Mouse (Mus musculus): Measurements from ENCODE around the gene Pef1.
A peak's percentile ranks its signal among the peaks of the same experiment; 100 is the strongest.

Gene Pef1

DNA sequence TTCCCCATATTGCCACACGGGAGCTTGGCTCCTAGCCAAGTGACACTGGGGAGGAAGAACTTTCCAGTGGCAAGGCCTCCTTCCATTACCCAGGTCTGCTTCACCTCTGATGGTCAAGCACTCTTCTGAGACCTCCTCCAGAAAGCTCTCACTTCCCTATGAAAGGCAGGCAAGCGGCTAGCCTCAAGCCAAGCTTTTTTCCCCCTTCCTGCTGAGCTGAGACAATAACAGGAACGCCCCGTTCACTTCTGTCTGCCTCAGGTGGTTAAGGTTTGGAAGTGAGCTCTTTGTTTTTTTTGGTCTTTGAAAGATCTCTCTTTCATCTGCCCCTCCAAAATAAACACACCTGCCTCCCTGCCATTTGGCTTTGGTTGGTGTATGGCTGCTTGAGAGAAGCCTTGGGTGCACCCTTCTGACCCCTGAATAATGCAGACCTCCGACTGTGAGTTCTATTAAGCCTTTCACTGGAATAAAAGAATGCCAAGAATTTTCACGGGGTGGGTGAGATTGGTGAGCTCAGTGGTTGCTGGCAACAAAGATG lies at the start of gene Pef1:
Pef1 (plus strand) TSS at position 448 of the 541 bp plus-strand sequence.
- peak; percentile 67 for DNase-seq

DNA sequence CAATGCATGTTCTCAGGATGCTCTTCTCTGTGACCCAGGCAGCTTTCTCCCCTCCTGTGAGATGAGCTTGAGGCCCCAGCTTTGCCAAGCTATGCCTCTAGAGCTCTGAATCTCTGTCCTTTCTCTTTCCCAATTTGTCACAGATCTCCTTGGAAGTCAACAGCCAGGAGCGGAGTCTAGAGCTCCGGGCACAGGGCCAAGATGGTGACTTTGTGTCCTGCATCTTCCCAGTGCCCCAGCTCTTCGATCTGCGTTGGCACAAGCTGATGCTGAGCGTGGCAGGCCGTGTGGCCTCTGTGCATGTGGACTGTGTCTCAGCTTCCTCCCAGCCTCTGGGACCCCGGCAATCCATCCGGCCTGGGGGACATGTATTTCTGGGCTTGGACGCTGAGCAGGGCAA lies 49.2 kb upstream of the Pef1 start:
- no peak for DNase-seq

DNA sequence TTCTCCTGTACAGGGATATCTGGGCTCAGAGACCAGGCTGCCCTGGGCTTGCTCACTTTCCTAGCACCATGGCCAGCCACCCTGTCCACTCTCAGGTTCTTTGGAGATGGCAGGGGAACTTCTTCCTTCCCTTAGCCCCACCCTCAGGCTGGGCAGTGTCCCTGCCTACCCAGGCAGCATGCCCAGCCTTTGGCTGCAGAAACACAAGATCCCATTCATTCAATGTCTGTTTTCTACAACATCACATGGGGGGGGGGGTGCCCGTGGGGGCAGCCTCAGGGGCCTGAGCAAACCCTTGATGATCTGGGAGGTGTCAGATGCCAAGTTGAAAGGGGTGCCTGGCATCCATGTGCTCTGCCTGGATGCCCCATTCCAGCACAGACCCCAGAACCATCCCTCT lies 47.6 kb upstream of the Pef1 start:
- DNase-seq: no peak

DNA sequence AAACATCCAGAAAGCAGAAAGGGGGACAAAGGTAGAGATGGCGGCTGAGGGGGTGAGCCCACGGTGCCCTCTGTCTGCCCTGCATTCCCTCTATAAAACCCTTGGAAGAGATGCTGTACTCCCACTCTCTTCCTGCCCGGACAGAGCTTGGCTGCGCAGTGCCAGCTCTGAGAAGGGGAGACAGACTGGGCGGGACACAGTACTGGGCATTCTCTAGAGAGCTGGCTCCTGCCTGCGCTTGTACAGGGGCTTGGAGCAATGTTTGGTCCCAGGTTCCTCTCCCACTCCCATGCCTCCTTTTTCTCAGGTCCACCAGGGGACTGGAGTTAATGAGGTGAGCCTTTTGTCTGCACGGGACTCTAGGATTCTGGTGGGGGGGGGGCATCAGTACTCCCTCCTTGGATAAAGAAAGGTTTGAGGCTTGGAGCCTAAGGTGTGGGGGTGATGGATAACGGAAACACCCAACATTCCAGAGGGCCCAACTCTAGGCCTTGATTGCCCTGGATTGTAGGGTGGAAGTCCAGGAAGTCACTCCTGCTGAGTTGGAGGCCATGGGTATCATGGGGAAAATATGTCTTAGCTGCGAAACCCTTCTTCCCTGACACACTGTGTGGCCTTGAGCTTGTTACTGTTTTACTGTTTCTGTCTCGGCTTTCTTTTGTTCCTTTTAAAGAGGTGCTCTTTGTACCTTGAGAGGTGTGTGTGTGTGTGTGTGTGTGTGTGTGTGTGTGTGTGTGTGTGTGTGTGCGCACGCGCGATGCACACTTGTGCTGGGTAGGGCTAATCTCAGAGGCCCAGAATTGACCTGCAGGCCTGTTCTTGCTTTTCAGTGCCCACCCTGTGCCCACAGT lies 47.0 kb upstream of the Pef1 start:
- DNase-seq: no peak

DNA sequence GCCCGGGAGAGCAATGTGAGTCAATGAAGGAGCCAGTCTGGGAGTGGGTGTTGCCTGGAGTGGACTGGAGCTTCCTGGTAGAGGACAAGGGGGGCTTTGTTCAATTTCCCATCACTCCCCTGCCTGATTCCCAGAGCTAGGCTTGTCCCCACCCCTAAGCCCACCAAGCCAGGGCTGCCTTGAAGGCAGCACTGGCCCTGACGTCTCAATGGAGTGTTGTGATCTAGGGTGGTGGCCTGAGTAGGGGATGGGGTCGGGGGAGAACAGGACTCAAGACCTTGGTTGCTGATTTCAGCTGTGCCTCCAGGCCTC lies 46.4 kb upstream of the Pef1 start:
- DNase-seq: no peak

DNA sequence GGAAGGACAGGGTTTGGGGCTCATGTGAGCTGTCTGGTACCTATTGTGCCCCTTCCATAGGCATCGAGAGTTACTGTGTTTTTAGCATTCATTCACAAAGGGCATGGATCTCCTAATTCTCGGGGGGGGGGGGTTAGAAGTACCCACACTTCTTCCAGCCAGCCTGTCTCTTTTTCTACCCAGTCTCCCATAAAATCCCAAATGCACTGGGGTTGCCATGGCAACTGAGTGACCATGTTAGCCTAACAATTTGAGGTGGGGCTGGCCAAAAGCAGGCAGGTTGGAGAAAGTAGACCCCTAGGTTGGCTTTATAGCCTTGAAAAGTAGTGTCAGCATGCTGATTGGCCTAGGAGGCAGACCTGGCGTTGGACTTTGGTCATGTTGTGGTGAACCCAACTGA lies 45.9 kb upstream of the Pef1 start:
- DNase-seq: no peak

DNA sequence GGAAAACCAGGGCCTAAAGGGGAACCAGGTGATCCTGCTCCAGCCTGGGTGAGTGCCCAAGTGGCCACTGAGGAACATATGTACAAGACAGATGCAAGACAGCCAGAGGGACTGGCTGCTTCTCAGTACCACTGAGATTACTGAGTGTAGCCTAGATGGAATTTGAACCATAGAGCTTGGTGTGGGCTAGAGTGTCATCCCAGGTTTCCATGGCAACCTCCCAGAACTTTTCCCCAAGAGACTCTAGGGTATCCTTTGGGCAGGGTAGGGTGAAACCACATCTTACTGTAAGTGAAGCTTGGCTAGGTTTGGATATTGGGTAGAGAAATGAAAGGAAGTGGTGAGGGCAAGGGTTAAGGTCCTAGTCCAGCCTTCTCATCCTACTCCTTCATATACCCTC lies 41.4 kb upstream of the Pef1 start:
- DNase-seq: no peak

DNA sequence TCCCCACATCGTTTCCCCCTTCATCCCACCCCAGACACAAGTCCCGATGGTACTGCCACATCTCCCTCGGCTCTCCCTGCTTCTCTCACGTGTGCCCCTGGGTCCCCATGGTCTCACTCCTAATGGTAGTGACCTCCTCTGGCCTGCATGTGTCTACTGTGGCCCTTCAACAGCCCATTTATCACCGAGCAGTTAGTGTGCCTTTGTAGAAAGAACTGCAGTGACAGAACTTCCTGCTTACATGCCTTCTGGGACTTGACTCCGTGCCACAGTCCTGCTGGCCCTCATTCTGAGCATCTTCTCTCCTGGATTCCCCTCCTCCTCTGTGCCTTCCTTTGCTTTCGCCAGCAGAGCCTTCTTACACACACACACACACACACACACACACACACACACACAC lies 39.2 kb upstream of the Pef1 start:
- peak; percentile 32 for DNase-seq

DNA sequence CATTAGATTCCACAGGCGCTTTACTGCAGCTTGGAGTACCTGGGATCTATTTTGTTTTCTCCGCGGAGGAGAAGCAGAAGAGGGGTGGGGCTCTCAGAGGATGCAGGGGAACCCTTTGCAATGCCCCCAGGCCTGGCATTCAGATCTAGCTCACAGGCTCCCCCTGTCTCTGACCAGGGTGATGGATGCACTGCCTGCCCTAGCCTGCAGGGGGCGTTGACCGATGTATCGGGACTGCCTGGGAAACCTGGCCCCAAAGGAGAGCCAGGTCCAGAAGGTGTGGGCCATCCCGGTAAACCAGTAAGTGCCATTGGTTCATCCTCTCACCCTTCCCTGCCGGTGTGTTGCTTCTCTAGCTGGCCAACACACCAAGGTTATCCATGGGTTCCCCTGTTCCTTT lies 35.5 kb upstream of the Pef1 start:
- DNase-seq: peak; percentile 67

DNA sequence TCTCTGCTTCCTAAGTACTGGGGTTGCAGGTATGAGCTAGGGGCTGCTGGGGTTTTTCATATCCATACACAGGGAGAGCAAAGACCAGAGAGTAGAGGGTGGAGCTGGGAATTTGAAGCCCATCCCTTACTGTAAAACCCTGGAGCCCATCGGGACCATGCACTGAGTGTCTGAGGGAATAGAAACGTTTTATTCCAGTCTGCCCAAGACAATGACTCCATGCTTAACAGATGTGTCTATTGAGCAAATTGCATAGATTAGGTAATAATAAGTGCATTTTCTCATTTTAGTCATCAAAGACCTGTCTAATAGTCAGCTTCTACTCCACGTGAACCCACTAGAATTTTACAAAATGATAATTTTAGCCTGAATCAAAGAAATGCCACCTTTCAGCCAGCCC lies 31.8 kb upstream of the Pef1 start:
- no peak for DNase-seq

DNA sequence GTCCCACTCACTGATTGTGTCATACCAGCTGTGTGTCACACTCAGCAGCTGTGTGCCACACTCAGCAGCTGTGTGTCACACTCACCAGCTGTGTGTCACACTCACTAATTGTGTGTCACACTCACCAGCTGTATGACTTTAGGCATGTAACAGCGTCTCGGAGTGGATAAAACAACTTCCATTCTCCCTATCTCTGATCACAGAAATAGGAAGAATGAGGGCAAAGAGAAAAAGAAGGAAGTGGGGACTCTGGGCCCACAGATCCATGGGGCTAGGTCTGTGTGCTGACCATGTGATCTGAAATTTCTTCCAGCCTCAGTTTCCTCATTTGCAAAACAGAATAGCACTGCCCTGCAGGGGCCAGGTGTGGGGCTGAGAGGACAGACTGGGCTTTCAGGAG lies 30.6 kb upstream of the Pef1 start:
- no peak for DNase-seq

DNA sequence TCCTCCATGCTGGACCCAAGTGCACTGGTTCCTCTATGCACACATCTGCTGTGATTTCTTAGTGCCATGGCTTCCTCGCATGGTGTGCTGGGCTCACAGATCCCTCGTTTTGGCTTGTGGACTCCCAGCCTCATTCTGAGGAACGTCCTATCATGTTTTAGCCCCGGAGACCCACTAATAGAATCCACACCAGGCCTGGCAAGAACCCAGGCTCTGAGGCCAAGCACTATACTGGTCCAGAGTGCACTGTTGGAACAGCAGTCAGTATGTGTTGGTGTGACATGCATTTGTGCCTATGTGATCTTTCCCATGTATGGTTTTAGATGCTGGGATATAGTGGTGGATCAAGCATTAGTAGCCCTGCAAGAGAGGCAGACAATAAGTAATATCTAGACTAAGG lies 29.0 kb upstream of the Pef1 start:
- no peak for DNase-seq

DNA sequence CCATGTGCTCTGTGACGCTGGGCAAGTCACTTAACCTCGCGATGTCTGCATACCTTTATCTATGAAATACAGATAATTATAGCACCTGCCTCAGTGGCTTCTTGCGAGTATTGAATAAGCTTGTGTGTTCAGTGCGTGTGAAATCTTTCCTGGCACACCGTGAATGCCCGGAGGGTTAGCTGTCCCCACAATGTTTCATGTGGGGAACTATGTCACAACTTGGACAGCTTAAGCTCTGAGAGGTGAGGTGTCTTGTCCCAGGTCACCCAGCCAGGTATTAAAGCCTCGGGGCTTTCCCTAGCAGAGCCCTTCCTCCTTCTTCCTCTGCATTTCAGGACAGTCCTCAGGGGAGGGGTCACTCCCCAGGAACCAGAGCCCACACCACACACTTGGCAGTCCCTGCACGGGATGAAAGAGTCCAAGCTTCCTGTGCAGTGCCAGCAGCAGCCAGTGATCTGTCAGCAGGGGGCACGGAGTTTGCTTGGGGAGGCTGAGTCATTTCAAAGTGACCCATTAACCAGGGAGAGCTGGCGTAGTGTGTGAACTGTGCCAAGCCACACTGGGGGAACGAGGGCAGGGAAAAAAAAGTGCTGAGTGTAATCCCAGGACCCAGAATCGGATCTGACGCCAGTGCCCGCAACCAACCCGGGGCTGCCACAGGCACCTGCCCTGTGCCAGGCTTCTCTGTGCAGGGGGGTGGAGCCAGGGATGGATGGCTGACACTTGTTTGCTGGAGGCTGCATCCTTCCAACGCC lies 27.4 kb upstream of the Pef1 start:
- DNase-seq: peak; percentile 14

DNA sequence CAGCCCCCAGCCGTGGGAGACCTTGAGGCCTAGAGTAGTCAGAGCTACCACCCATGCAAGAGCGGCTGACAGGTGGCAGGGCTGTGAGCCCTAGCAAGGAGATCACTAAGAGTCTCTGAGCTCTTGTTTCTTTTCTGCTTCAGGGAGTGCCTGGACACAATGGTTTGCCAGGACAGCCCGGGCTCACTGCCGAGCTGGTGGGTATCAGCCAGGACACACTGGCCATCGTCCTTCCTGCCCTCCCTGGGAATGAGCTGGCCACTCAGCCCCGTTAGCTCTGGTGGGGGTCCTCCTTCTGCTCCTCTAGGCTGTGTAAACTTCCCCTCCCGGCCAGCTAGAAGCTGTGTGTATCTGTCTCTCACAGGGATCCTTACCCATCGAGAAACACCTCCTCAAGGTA lies 25.5 kb upstream of the Pef1 start:
- DNase-seq: no peak

DNA sequence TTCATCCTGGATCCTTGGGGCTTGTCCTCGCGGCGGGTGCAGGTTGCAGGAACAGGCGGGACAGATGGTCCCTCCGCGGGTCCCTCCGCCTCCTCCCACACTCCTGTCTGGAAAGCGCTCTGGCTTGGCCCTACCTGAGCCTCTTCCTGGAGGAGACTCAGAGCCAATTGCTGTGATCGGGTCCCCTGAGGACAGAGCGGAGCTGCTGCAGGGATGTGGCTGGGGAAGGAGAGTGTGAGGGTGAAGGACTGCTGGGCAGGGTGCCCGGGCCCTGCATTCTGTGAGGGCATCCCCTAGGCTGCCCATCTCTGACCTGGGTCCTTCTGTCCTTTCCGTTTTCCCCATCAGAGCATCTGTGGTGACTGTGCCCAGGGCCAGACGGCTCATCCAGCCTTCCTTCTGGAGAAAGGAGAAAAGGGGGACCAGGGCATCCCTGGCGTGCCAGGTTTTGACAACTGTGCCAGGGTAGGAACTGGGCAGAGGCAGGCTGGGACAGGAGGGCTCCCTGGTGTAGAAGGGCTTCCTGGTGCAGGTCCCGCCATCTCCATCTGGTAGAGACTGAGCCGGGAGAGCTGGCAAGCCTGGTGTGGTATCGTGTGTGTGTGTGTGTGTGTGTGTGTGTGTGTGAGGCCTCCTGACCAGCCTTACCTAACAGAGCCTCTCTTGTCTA lies 23.4 kb upstream of the Pef1 start:
- DNase-seq: no peak

DNA sequence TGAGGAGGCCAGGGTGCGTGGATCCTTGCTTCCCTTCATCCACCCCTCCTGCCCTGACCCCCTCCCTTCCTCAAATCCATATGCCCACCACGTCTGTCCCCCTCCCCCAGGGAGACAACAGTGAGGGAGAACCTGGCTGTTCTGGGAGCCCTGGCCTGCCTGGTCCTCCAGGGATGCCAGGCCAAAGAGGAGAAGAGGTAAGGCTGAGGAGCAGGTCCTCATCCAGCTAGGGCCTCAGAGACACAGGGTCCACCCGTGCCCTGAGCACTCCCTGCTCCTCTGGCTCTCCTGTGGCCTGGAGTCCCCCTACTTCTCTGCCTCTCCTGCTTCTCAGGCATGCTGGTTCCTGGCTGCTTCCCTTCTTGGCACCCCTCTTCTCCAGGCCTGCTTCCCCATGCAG lies 22.8 kb upstream of the Pef1 start:
- DNase-seq: no peak

DNA sequence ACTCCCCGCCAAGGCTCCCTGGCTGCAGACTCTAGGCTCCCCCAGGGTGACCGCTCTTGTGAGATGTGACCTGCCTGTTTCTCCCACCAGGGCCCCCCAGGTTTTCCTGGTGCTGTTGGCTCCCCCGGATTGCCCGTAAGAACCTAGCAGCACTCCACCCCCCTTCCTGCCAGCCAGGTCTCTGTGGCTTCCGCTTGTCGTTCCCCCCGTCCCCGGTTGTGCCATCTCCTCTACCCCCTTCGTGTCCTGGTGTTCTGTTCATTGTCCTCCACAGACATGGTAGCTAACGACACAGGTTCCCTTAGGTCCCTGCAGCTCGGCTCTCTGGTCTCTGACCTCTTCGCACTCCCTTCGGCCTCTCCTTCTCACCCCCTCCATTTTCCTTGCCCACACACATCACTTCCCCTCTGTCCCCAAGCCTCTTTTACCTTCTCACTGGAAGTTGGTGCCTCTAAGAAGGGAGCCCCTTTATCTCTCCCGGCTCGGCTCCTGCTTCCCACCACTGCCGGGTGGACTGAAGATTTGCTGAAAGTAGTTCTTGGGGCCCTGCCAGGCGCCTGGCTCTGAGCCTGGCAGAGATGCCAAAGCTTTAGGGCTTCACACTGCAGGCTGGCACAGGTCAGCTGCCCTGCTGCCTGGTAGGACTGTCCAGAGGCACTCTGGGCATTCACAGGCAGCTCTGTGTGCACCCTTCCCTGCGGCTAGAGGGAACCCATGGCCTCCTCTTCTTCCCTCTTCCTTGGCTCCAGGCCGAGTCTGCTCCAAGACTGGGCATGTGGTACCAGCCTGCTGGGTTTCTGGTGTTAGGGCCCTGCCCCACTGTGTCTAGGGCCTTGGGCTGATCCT lies 20.8 kb upstream of the Pef1 start:
- DNase-seq: peak; percentile 67

DNA sequence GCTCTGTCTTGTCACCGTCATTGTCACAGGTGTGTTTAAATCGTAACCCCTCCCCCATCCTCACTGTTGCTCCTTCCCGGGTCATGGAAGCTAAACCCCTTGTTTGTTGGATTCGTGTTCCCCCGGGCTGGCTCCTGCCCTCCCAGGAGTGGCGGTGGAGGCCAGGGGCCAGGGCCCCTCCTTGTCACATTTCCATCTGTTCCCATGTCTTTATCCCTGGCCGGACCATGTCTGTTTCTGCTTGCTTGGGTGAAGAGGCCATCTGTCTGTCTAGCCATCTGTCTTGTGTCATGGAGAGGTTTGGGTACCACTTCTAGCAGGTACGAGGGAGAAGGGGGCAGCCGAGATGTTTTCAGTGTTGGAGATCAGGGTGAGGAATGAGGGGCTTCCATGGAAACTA lies 20.1 kb upstream of the Pef1 start:
- no peak for DNase-seq

DNA sequence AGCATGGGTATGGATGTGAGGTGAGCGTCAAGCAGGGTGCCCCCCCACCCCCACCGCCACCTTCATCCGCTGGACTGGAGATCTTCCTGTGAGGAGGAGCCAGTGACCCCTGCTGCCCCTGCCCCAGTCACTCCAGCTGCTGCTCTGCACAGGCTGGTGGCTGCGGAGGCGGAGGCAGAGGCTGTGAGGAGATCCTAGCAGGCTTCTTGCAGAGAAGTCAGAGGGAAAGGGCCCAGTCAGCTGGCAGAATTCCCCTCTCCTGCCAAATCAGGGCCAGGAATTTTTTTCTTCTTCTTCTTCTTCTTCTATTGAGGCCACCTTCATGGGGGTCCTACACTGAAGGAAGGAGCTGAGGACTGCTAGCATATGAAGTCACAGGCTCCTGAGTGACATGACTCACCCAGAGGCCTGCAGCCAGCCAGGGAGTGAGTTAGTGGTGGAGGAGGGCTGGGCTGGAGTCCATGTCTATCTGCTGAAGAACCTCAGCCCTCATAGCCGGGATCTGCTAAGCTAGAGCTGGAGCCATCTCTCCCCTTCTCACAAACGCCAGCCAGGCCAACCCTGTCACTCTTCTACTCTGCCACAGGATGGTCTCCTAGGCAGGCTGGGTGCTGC lies 17.9 kb upstream of the Pef1 start:
- DNase-seq: peak; percentile 42

DNA sequence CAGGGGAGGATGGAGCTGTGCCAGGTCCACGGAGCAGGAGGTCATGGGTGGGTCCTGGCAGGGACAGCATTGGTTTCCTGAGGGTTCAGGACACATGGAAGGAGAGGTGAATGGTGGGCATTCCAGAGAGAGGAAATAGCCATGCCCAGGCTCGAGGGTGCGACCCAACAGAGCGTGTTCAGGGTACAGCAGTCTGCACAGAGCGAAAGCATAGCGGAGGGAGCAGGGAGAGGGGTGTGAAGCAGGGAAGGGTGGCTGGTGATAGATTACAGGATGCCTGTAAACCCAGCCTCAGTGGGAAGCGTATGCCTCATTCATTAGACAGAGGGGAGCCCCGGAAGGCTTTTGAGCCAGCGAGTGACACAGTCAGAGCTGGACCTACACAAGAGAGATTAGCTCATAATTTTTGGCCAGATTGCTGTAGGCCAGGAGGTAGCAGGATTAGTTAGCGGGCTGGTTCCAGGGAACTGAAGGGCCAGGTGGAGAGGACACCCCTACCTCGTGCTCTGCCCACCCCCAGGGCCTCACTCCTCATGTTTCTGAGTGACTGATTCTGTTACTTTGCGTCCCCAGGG lies 17.0 kb upstream of the Pef1 start:
- DNase-seq: no peak

DNA sequence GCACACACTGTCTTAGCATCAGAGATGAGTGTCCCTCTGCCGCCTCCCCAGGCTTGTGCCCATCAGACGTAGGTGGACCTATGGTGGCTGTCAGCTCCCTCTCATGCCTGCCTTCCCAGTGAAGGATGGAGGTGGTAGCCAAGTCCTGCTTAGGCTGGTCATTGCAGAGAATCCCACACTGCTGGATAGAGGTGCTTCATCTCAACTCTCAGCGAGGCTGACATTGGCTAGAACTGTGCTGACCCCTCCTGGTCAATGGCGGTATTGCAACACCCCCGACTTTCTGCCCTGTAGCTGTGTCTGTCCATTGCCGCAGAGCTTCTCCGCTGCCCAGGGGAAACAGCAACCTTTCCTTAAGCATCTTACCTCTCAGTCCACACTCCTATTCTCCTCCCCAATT lies 15.1 kb upstream of the Pef1 start:
- peak; percentile 95 for DNase-seq

DNA sequence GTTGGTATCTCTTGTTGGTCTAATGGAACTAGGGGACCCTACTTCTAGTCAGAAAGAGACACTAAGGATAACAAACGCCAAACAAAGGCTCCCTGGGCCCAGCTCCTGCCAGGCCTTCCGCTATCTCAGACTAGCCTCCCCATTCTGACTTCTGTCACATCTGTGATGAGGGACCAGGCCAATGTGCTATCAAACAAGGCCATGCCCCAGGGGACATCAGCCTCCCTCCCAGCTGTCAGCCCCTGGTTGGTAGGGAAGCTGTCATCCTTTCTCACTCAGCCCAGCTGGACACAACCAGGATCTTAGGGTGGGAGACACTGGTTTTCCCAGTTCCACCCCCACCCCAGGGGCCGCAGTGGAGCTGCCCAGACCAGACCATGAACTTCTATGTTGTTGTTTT lies 7.2 kb upstream of the Pef1 start:
- no peak for DNase-seq
